Mouse (Mus musculus) heart, embryonic 15.5 days (tissue): ENCODE measurements at regions not wholly inside any gene's neighbourhood (a gene's known extent, or its start where the extent isn't known, plus 50 kb on each side); places are given as distances from the start of the nearest gene placed in this dataset.

Experiments used
- ATAC-seq: fragments of 200-750 bp; cut with Nextera tagmentation; replicated peaks from 2 replicates; pipeline ENCODE4 v1.8.0; 2017; ENCODE audit warnings: low read depth, moderate TSS enrichment; ENCODE audit not compliant: insufficient number of reproducible peaks, insufficient read depth, low FRiP score
- H3K27ac ChIP-seq: fragments of 300-500 bp; sonication (generic); 2 replicates; pipeline ENCODE4 v1.5.1; 2015; ENCODE audit warnings: mild to moderate bottlenecking, inconsistent platforms
- H3K27me3 ChIP-seq: fragments of 300-500 bp; sonication (generic); 2 replicates; pipeline ENCODE4 v1.6.1; 2015; ENCODE audit warnings: inconsistent platforms
- H3K36me3 ChIP-seq: fragments of 300-500 bp; sonication (generic); 2 replicates; pipeline ENCODE4 v1.6.1; 2015; ENCODE audit warnings: mild to moderate bottlenecking, inconsistent platforms
- H3K4me1 ChIP-seq: fragments of 300-500 bp; sonication (generic); replicated peaks from 2 replicates; pipeline ENCODE4 v1.6.1; 2015; ENCODE audit warnings: inconsistent platforms
- H3K4me2 ChIP-seq: fragments of 300-500 bp; sonication (generic); 2 replicates; pipeline ENCODE4 v1.6.1; 2015; ENCODE audit warnings: inconsistent platforms, mild to moderate bottlenecking, moderate library complexity
- H3K4me3 ChIP-seq: fragments of 300-500 bp; sonication (generic); 2 replicates; pipeline ENCODE4 v1.5.1; 2015; ENCODE audit warnings: mild to moderate bottlenecking, inconsistent platforms
- H3K9ac ChIP-seq: fragments of 300-500 bp; sonication (generic); 2 replicates; pipeline ENCODE4 v1.6.1; 2015; ENCODE audit warnings: mild to moderate bottlenecking, inconsistent platforms
- H3K9me3 ChIP-seq: fragments of 300-500 bp; sonication (generic); replicated peaks from 2 replicates; pipeline ENCODE4 v1.6.1; 2016; ENCODE audit warnings: inconsistent platforms
- WGBS: fragments of 180-500 bp; shearing (Covaris S2); methylation state at CpG from one replicate; pipeline ENCODE4 v1.1.7; 2015; ENCODE audit warnings: mixed read lengths; 5-methylcytosine and 5-hydroxymethylcytosine counted together

DNA sequence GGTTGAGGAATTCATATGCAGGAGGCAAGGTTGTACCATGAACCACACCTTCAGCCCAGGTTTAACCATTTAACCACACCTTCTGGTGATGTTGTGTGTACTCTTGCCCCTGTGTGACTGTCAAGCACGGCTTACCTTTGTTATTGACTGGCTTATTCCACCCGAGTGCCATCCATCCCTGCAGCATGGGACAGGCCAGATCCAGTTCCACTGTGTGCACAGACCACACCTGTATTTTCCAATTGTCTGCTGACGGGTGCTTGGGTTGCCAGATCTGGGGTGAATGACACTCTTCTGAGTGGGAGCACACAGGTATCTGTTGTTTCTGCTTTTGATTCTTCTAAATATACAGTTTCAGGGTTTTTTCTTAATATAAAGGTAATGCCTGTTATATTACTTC lies 196.1 kb downstream of the Tex29 start:
- no peak overlapping the region for H3K27ac ChIP-seq
- H3K36me3 ChIP-seq = no peaks in the 10 kb centered on the region
- 70% methylated on average over 3 of the region's 3 CpGs for WGBS
- no peak overlapping the region for H3K9ac ChIP-seq
- H3K27me3 ChIP-seq = no peaks in the 10 kb centered on the region
- no peak overlapping the region for H3K4me2 ChIP-seq
- no peak for ATAC-seq
- no peak overlapping the region for H3K4me3 ChIP-seq
- H3K4me1 ChIP-seq = peaks cover 12% of the 10 kb centered on the region
- H3K9me3 ChIP-seq = no peaks in the 10 kb centered on the region

DNA sequence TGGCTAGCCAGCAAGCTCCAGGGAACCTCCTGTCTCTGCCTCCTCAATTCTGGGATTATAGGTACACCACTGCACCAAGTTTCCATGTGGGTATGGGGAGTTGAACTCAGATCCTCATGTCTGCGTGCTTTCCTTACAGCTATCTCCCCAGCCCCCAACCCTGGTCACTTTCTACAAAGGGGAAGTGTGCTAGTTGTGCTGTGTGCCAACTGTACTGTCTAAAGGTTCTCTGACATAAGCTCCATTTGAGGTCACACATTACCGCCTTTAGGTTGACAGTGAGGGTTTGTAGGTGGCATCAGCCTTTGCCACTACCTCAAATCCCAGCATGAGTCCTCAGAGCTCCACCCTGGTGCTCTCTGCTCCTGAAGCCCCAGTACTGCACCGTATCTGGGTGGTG lies 200.7 kb downstream of the Tex29 start:
- no peak overlapping the region for H3K27ac ChIP-seq
- H3K4me1 ChIP-seq = peaks cover 9% of the 10 kb centered on the region; the same call in 1 of the 2 replicates
- H3K36me3 ChIP-seq = no peaks in the 10 kb centered on the region
- WGBS = 66% methylated on average over 3 of the region's 3 CpGs
- H3K9me3 ChIP-seq = no peaks in the 10 kb centered on the region
- no peak overlapping the region for H3K9ac ChIP-seq
- ATAC-seq = no peak
- H3K4me3 ChIP-seq = no peak overlapping the region
- no peaks in the 10 kb centered on the region for H3K27me3 ChIP-seq
- H3K4me2 ChIP-seq = no peak overlapping the region

DNA sequence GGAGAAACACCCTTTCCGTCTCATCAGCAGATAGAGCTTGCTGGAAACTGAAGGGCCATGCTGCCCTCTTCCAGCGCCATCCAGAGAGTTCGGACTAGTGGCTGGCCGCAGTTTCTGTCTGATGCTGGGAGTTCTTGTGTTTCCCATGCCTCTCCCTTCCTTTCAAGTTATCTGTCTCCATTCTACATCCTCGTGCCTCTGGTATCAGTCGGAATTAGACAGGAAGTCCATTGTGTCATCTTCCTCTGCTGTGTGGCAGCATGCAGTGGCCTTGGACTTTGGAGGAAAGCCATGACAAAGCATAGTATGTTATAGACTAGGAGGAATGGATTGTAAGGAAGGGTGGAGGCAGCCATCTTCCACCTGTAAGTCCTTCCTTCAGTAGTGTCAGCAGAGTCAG lies 201.4 kb downstream of the Tex29 start:
- Histone ChIP-seq H3K4me3 (no peak overlapping the region), H3K4me2 (peak overlapping the region; percentile 7; the same call in 1 of the 2 replicates), H3K27me3 (no peaks in the 10 kb centered on the region), H3K27ac (no peak overlapping the region), H3K4me1 (peaks cover 9% of the 10 kb centered on the region; the same call in 1 of the 2 replicates), H3K9ac (no peak overlapping the region), H3K9me3 (no peaks in the 10 kb centered on the region), H3K36me3 (no peaks in the 10 kb centered on the region)
- peak; percentile 40; the same call in 1 of the 2 replicates for ATAC-seq
- 56% methylated on average over 6 of the region's 6 CpGs for WGBS

DNA sequence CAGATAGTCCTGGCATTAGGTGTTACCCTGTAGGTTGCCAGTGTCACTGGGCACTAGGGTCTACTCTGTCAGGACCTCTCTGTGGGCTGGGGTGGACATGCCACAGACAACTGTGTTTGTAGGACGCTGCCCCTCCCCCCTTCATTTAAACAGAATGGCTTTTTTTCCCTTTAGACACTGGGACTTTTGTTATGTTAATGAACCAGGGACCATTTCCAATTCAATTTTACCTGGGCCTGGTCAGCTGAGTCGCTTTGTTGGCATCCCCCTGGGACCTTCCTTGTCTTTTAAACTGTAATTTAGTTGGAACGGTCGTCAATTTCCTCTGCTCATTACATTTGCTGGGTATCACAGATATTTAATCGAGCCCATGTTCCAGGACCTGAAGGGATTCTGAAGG lies 210.6 kb downstream of the Tex29 start:
- Histone ChIP-seq H3K27ac (no peak overlapping the region), H3K36me3 (no peaks in the 10 kb centered on the region), H3K4me3 (no peak overlapping the region), H3K27me3 (no peaks in the 10 kb centered on the region), H3K9ac (no peak overlapping the region), H3K4me2 (no peak overlapping the region), H3K4me1 (no peaks in the 10 kb centered on the region), H3K9me3 (no peaks in the 10 kb centered on the region)
- 66% methylated on average over 5 of the region's 5 CpGs for WGBS
- no peak for ATAC-seq

DNA sequence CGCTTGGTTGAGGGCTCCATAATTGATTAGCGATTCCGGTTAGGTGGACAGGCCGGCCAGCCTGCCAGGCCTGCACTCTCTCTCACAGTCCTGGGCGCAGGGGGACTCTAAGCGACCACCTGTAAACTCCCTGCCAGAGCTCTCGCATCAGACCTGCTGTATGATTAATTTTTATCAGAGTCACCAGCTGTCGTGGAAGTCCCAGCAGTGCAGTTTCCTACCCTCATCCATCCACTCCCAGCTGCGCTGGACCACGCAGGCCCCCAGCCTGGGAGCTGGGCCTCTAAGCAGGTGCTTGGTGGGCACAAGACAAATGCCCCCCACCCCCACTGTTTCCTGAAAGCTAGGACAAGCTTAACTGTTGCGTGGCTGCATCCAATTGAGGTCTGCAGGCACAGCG lies 211.1 kb downstream of the Tex29 start:
- no peaks in the 10 kb centered on the region for H3K9me3 ChIP-seq
- 56% methylated on average over 12 of the region's 12 CpGs for WGBS
- H3K27me3 ChIP-seq = no peaks in the 10 kb centered on the region
- H3K27ac ChIP-seq = no peak overlapping the region
- no peaks in the 10 kb centered on the region for H3K36me3 ChIP-seq
- H3K4me1 ChIP-seq = no peaks in the 10 kb centered on the region
- no peak overlapping the region for H3K9ac ChIP-seq
- no peak overlapping the region for H3K4me2 ChIP-seq
- no peak for ATAC-seq
- no peak overlapping the region for H3K4me3 ChIP-seq

DNA sequence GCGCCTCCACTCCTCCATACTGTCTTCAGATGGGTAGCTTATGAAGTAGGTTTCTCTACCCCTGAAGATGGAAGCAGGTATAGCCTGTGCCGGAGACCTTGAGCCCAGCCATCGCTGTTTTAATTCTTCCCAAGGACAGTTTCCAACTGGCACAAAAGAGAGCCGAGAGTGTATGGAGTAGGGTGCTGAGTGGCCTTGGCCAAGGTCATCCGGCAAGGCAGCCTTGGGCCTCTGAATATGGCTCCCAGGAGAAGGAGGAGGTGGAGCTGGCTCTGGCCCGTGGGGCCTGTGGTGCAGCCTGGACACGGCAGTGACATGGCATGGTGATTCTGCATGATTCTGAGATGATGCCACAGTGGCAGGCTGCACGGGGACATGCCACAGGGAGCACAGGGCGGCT lies 215.7 kb downstream of the Tex29 start:
- H3K9me3 ChIP-seq = no peaks in the 10 kb centered on the region
- WGBS = 85% methylated on average over 9 of the region's 9 CpGs
- H3K9ac ChIP-seq = no peak overlapping the region
- no peak overlapping the region for H3K27ac ChIP-seq
- ATAC-seq = no peak
- no peaks in the 10 kb centered on the region for H3K36me3 ChIP-seq
- no peaks in the 10 kb centered on the region for H3K4me1 ChIP-seq
- H3K4me3 ChIP-seq = no peak overlapping the region
- no peaks in the 10 kb centered on the region for H3K27me3 ChIP-seq
- no peak overlapping the region for H3K4me2 ChIP-seq

DNA sequence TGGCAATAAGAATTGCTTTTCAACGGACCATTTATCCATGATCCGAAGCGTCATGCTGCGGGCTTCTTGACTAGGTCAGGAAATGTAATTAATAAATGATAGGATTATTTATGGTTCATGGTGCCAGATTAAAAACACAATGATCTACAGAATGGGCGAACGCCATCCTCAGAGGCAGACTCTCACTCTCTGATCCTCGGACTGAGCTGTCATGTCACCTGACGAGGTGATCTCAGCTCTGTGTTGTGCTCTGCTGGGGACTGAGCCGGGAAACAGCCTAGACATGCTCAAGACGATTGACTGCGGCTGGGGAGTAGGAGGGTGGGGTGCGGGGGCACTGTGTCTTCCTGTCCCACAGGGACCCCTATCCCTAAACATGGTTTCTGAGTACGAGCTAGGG lies 217.4 kb upstream of the A230072I06Rik start:
- H3K4me3 ChIP-seq = no peak overlapping the region
- H3K4me1 ChIP-seq = peaks cover 7% of the 10 kb centered on the region; the same call in 1 of the 2 replicates
- no peak overlapping the region for H3K4me2 ChIP-seq
- H3K9me3 ChIP-seq = no peaks in the 10 kb centered on the region
- ATAC-seq = no peak
- WGBS = 76% methylated on average over 13 of the region's 13 CpGs
- no peak overlapping the region for H3K9ac ChIP-seq
- no peaks in the 10 kb centered on the region for H3K27me3 ChIP-seq
- H3K27ac ChIP-seq = no peak overlapping the region
- H3K36me3 ChIP-seq = no peaks in the 10 kb centered on the region

DNA sequence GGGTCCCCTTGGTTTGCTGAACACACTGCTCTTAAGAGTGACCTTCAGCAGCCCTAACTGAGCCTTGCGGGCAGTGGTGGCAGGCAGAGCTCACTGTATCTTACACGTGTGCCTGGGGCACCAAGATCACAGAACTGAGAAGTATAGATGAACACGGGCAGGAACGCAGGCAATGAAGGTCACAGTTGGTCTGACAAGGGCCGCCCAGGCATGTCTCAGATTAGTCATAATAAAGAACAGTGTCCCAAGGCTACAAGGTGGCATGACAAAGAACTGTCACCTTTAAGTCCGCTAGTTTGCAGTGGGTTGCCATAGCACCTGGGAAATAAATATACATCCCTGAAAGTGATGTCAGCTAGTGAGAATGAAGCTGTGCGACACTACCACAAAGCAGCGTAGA lies 215.9 kb upstream of the A230072I06Rik start:
- no peak for ATAC-seq
- H3K27ac ChIP-seq = no peak overlapping the region
- no peak overlapping the region for H3K9ac ChIP-seq
- no peaks in the 10 kb centered on the region for H3K36me3 ChIP-seq
- H3K9me3 ChIP-seq = no peaks in the 10 kb centered on the region
- no peak overlapping the region for H3K4me3 ChIP-seq
- H3K4me2 ChIP-seq = no peak overlapping the region
- peaks cover 7% of the 10 kb centered on the region; the same call in 1 of the 2 replicates for H3K4me1 ChIP-seq
- WGBS = 53% methylated on average over 8 of the region's 8 CpGs
- no peaks in the 10 kb centered on the region for H3K27me3 ChIP-seq

DNA sequence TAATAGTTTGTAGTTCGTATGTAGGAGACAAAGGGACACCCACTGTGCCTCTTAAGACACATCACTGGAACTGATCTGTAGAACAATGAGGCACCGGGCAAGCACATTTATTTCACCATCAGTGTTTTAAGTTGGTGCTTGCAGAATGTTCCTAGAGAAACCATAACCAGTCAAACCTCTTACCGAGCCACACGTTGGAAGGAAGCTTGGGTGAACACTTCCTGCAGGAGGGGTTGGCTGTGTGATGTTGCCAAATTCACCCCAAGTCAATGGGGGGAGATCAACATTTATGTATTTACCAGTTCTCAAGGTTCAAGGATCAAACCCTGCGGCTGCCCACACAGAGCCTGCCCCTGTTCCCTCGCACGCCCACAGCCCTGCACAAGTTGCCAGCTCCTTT lies 214.0 kb upstream of the A230072I06Rik start:
- peaks cover 7% of the 10 kb centered on the region; the same call in 1 of the 2 replicates for H3K4me1 ChIP-seq
- no peak overlapping the region for H3K27ac ChIP-seq
- no peaks in the 10 kb centered on the region for H3K27me3 ChIP-seq
- 88% methylated on average over 7 of the region's 7 CpGs for WGBS
- no peak overlapping the region for H3K9ac ChIP-seq
- no peak overlapping the region for H3K4me3 ChIP-seq
- no peak for ATAC-seq
- no peaks in the 10 kb centered on the region for H3K36me3 ChIP-seq
- no peak overlapping the region for H3K4me2 ChIP-seq
- no peaks in the 10 kb centered on the region for H3K9me3 ChIP-seq

DNA sequence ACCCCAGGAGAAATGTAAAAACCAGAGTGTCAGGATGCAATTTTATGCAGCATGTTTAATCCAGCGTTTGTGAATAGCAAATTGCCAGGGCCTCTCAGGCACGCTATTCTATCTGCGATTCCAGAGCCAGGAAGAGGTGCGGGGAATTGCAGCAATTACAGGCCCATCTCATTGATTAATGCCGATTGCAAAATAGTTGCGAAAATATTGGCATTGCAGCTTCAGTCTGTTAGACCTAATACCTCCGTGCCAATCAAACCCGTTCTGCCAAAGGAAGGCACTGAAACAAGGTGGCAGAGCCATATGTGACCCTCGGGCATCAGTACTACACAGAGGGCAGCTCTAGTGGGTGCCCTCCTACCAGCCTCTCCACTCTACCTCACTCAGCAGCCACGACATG lies 212.2 kb upstream of the A230072I06Rik start:
- Histone ChIP-seq H3K4me3 (no peak overlapping the region), H3K27ac (no peak overlapping the region), H3K9ac (no peak overlapping the region), H3K4me1 (peaks cover 7% of the 10 kb centered on the region; the same call in 1 of the 2 replicates), H3K36me3 (no peaks in the 10 kb centered on the region), H3K9me3 (no peaks in the 10 kb centered on the region), H3K27me3 (no peaks in the 10 kb centered on the region), H3K4me2 (no peak overlapping the region)
- WGBS = 86% methylated on average over 10 of the region's 10 CpGs
- no peak for ATAC-seq

DNA sequence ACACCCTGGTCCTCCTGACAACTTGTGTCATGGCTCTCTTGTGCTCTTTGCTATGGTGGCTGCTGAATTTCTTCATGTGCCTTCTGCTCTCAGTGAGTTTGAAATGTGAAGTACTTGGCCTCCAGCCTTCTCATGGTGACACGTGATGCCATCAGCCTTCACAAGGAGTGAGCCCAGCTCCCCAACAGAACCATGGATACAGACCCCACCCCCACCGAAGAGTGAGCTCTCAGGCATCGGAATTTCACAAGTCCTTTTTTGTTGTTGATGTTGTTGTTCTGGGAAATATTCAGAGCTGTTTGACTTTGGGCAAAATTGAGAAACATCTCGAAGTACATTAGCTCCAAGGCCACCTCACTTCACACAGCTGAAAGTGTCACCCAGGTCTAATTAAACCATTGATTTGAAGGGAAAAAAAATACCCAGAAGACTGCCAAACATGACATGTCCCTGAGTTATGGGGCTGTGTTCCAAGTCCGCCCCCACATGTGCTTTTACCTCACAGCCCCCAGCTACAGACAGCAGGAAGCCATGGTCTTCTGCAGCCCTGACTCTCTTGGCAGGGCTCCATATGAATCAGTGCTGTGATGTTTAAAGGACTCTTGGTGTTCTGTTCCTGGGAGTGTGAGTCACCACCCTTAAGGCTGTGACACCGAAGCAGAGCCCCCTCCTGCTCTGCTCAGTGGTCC lies 205.2 kb upstream of the A230072I06Rik start:
- WGBS = 29% methylated on average over 6 of the region's 6 CpGs
- peak; percentile 74 for ATAC-seq
- no peaks in the 10 kb centered on the region for H3K9me3 ChIP-seq
- no peak overlapping the region for H3K4me3 ChIP-seq
- H3K4me1 ChIP-seq = peaks cover 17% of the 10 kb centered on the region
- H3K4me2 ChIP-seq = no peak overlapping the region
- H3K27me3 ChIP-seq = no peaks in the 10 kb centered on the region
- no peak overlapping the region for H3K9ac ChIP-seq
- no peaks in the 10 kb centered on the region for H3K36me3 ChIP-seq
- H3K27ac ChIP-seq = peak overlapping the region; percentile 45; the same call in 1 of the 2 replicates

DNA sequence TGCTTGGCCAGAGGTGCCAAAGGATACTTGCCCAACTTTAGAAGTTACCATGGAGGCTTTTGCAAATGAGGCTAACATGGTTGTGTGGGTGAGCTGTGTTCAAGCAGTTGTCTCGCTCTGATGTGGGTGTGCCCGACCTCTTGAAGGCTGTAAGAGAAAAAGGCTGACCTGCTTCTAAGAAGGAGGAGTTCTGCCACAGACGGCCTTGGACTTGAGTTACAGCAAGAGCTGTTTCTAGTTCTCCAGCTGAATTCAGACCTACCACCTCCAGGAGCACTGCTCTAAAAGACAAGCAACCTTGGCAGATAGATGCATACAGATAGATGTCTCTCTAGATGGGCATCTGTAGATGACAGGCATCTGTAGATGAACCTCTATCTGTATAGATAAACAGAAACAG lies 202.7 kb upstream of the A230072I06Rik start:
- H3K27ac ChIP-seq = no peak overlapping the region
- H3K9ac ChIP-seq = no peak overlapping the region
- H3K36me3 ChIP-seq = no peaks in the 10 kb centered on the region
- H3K27me3 ChIP-seq = no peaks in the 10 kb centered on the region
- WGBS = 70% methylated on average over 3 of the region's 3 CpGs
- no peak for ATAC-seq
- H3K4me1 ChIP-seq = peaks cover 17% of the 10 kb centered on the region
- no peaks in the 10 kb centered on the region for H3K9me3 ChIP-seq
- no peak overlapping the region for H3K4me3 ChIP-seq
- H3K4me2 ChIP-seq = no peak overlapping the region
